Mouse (Mus musculus) bone marrow, adult 2 months (tissue): ENCODE results near the gene Dtnb. TPM values are rescaled to one million over a fixed set of nuclear protein-coding genes. Genes with fewer than 3 reads are reported as not detected.
A peak's percentile ranks its signal among the peaks of the same experiment; 100 is the strongest.

Experiments used
- H3K27ac ChIP-seq: fragments of 200-500 bp; 2 replicates; pipeline ENCODE4 v1.5.1; 2012; ENCODE audit warnings: low read depth, mild to moderate bottlenecking, control low read depth, inconsistent platforms, low read length; ENCODE audit not compliant: control insufficient read depth, poor library complexity, insufficient read depth
- H3K4me1 ChIP-seq: fragments of 200-500 bp; 2 replicates; pipeline ENCODE4 v1.6.1; 2011; ENCODE audit warnings: low read length; ENCODE audit not compliant: control insufficient read depth, insufficient read depth
- H3K4me3 ChIP-seq: fragments of 200-500 bp; replicated peaks from 2 replicates; pipeline ENCODE3; 2011; ENCODE audit warnings: mild to moderate bottlenecking, low read depth, low read length, control low read depth; ENCODE audit not compliant: control insufficient read depth
- CTCF ChIP-seq: fragments of 200-500 bp; IDR thresholded peaks from 2 replicates; pipeline ENCODE4 v1.5.1; 2011; ENCODE audit warnings: low read length, control low read depth; ENCODE audit not compliant: control insufficient read depth, insufficient read depth
- POLR2A ChIP-seq: fragments of 200-500 bp; IDR thresholded peaks from 2 replicates; pipeline ENCODE4 v1.6.1; 2011; ENCODE audit warnings: low read depth, mild to moderate bottlenecking, control low read depth, low read length, borderline replicate concordance; ENCODE audit not compliant: control insufficient read depth
- WGBS: fragments of 180-500 bp; shearing (Covaris S2); methylation state at CpG from one replicate; pipeline ENCODE4 v1.1.7; 2018; 5-methylcytosine and 5-hydroxymethylcytosine counted together
- polyA plus RNA-seq: library from polyadenylated mRNA; stranded (reverse); fragments of >200 nt; gene quantifications from 2 replicates; pipeline ENCODE4 v1.2.4, GENCODE M21; 2011; ENCODE audit warnings: low replicate concordance; ENCODE audit not compliant: missing spikeins, insufficient read depth, insufficient read length

Dtnb gene
- polyA plus RNA-seq, 1 experiment: 34.6 TPM

GRCm38 (mm10) chr12:3562806-3563205 lies 9.4 kb upstream of the Dtnb start:
- no peak overlapping the region for H3K4me3 ChIP-seq
- no peak overlapping the region for H3K27ac ChIP-seq
- WGBS: 83% methylated on average over 10 of the region's 10 CpGs
- H3K4me1 ChIP-seq: no peaks in the 10 kb centered on the region
- TF ChIP-seq POLR2A: no peak
- TF ChIP-seq CTCF: no peak

- 90% methylated on average over 4 of the region's 4 CpGs for WGBS
Observed at GRCm38 (mm10) chr12:3563659-3564058, 8.5 kb upstream of the Dtnb start.

DNA sequence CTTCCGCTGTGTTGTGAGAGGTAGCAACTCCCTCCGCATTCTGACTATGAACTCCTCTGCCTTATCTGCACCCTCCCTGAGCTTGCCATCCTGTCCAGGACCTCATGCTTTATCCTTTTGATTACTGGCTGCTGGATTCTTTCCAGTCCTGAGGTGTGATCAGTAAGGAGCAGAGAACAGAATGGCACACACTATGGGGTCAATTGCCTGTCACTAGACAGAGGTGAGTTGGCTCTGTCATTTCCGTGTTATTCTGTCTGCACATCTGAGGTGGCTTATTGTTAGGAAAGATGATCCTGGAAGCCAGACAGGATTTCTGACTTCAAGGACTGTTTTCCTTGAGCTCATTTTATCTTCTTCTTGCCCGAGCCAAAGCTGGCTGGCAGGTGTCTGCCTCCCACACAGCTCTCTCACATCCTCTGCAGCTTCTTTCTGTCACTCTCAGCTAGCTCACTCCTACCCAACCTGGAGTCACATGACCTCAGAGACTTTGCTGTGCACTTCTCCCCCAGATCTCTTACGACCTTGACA lies 3.7 kb upstream of the Dtnb start:
- TF ChIP-seq POLR2A (no peak), CTCF (no peak)
- 65% methylated on average over 5 of the region's 5 CpGs for WGBS
- H3K4me3 ChIP-seq: no peak overlapping the region
- H3K27ac ChIP-seq: no peak overlapping the region
- peaks cover 1% of the 10 kb centered on the region for H3K4me1 ChIP-seq

More at GRCm38 (mm10) chr12:3563659-3564058, 8.5 kb upstream of the Dtnb start:
- no peaks in the 10 kb centered on the region for H3K4me1 ChIP-seq
- H3K27ac ChIP-seq: no peak overlapping the region
- TF ChIP-seq CTCF (no peak), POLR2A (no peak)
- no peak overlapping the region for H3K4me3 ChIP-seq

GRCm38 (mm10) chr12:3570711-3571400 lies 1.3 kb upstream of the Dtnb start:
- Histone ChIP-seq H3K4me1 (peaks cover 1% of the 10 kb centered on the region), H3K4me3 (no peak overlapping the region), H3K27ac (no peak overlapping the region)
- TF ChIP-seq CTCF (no peak), POLR2A (no peak)
- WGBS: 77% methylated on average over 4 of the region's 4 CpGs

DNA sequence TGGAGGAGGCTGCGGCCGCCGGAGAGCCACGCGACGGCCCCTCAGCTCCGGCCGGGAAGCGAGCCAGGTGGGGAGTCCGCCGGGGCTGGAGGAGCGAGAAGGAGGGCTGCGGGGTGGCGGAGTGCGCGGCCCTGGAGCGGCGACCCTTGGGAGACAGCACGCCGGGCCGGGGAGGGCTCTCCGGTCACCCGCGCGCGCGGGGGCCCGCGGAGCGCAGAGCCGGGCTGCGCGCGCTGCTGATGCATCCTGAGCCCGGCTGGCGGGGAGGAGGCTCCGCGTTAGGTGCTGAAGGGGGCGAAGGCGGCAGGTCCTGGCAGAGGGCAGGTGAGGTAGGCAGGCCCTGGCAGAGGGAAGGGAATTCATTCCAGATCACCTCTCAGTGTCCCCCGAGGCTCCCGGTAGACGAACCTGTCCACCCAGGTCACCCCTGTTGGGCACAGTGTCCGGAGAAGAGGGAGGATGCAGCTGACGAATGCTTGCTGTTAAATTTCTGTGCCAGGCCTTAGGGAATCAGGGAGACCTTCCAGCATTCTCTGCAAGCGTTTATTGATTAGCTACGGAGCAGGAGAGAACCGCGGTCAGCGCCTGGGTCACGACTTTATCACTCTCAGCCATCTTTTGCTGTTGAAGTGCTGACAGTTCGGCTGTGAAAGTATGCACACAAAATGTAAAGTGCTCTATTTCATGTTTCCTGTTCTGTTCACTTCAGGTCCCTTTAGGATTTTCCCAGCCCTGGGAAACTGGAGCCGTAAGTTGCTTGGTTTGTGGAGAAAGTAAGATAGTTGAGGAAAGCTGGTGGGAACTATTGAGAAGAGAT lies 608 bp downstream of the Dtnb start:
- WGBS: 2% methylated on average over 51 of the region's 53 CpGs
- TF ChIP-seq POLR2A (no peak), CTCF (no peak)
- peak overlapping the region; percentile 94 for H3K27ac ChIP-seq
- H3K4me3 ChIP-seq: peak overlapping the region; percentile 83
- peaks cover 1% of the 10 kb centered on the region for H3K4me1 ChIP-seq

GRCm38 (mm10) chr12:3573410-3573809 lies 1.2 kb downstream of the Dtnb start:
- Histone ChIP-seq H3K4me3 (peak overlapping the region; percentile 46), H3K4me1 (peaks cover 1% of the 10 kb centered on the region), H3K27ac (no peak overlapping the region)
- WGBS: 56% methylated on average over 6 of the region's 6 CpGs
- no peak for TF ChIP-seq CTCF
- no peak for TF ChIP-seq POLR2A

DNA sequence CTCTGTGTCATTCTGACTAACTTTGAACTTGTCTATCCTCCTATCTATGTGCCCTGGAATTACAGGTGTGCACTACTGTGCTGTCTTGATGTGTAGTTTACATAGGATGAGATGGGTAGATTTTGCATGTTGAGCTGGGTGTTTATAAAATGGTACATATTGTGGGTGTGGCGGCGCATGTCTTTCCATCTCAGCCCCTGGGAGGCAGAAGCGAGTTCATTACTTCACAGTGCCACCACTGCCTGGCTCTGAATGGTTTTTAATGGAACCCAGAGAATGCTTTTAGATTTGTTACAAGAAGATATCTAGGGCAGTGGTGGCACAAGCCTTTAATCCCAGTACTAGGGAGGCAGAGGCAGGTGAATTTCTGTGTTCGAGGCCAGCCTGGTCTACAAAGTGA lies 2.5 kb downstream of the Dtnb start:
- Histone ChIP-seq H3K4me3 (no peak overlapping the region), H3K27ac (no peak overlapping the region), H3K4me1 (peaks cover 1% of the 10 kb centered on the region)
- 92% methylated on average over 4 of the region's 4 CpGs for WGBS
- TF ChIP-seq CTCF (peak; percentile 5; the same call in 1 of the 2 replicates), POLR2A (no peak)

DNA sequence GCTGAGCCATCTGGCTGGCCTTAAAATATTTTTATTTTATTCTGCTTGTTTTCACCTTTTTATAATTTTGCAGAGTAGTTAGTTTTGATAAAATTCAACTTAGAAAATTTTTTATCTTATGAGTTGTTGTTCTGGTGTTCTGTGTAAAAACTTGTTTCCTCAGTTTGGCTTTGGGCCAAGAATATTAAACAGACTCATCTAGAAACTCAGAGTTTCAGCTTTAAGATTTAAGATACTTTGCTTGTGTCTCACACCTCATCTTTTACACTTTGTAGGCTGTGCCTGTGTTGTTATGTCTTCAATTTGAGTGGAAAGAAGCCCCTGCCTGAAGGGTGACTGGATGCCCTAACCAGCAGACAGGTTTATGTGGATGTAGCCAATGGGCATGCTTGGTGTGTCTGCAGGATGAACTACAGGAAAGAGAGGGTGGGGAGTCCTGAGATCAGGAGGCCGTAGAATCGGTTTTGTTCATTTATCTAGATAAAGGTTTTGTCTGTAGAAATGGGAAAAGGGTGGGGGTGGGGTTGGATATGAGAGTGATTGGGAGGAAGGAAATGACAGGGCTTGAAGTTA lies 7.9 kb downstream of the Dtnb start:
- no peak overlapping the region for H3K27ac ChIP-seq
- no peak overlapping the region for H3K4me3 ChIP-seq
- TF ChIP-seq CTCF (no peak), POLR2A (no peak)
- peaks cover 2% of the 10 kb centered on the region; the same call in 1 of the 2 replicates for H3K4me1 ChIP-seq
- 21% methylated on average over 2 of the region's 2 CpGs for WGBS
